Mouse (Mus musculus): Measurements from ENCODE around the gene Gnpat.

DNA sequence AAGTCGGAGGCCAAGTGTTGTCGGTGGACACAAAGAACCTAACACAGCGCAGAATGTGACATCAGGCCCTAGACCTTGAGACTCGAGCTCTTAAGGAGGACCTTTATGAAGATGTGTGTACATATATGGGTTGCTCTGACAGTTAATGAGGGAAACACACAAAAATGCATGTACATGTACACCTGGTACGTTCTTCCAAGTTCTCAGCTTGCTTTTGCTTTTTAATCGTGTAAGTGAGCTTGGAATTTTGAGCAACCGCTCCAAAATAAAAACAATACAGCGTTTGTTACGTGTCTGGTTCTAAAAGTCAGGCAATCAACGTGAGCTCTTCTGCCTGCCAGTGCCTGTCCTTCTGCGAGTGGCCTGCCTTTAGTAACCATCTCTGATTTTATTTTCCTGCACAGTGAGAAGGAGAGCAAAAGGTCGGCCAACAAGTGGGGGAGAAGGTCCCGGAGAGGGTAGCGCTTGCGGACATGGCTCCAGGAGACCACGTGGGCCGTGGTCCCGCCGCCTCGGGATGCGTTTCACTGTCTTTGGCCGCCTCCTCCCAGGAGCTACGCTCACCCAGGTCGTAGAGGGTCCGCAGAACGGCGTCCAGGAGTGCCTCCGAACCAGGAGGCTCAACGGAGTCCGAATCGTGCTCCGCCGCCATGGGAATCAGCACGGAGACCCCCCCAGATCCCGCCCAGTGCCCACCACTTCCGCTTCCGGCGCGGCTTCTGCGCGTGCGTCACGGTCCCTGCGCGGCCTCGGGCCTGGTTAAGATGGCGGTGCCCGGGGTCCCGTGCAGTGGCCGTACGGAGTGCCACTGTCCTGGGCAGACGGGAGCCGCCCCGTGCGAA is at the start of gene Gnpat, which contains the start of gene 2810004N23Rik:
- TF ChIP-seq TCF12 (IDR thresholded peaks at IDR 0.05; ENCODE audit: insufficient read depth, poor library complexity, severe bottlenecking): no peak
- peak; percentile 92 for TF ChIP-seq POLR2A (IDR thresholded peaks at IDR 0.05; ENCODE audit: insufficient read length, low read depth)
- no peak for TF ChIP-seq CEBPB (IDR thresholded peaks at IDR 0.05; ENCODE audit: insufficient read depth, poor library complexity, severe bottlenecking)
- peak; percentile 63 for TF ChIP-seq USF1 (IDR thresholded peaks at IDR 0.05; ENCODE audit: low read depth)
- no peak for TF ChIP-seq E2F4 (IDR thresholded peaks at IDR 0.05; ENCODE audit: insufficient read depth)
- no peak for TF ChIP-seq SRF (IDR thresholded peaks at IDR 0.05; ENCODE audit: control insufficient read depth, insufficient read length, low read depth)
- TF ChIP-seq POLR2AphosphoS2 (IDR thresholded peaks at IDR 0.05; ENCODE audit: insufficient read length, low read depth): peak; percentile 91
- TF ChIP-seq MYOG (IDR thresholded peaks at IDR 0.05; ENCODE audit: control insufficient read depth in 1 of 3, insufficient read depth in 1 of 3, insufficient read length in 2 of 3, low read depth in 2 of 3): no peak
- TF ChIP-seq MYOD1 (IDR thresholded peaks at IDR 0.05; ENCODE audit: control insufficient read depth in 1 of 3, insufficient read length in 2 of 3, low read depth in 2 of 3): no peak
